Mouse (Mus musculus) hindbrain, embryonic 15.5 days (tissue): Measurements from ENCODE around the gene Gprc5b. TPM values are rescaled to one million over a fixed set of nuclear protein-coding genes. Genes with fewer than 3 reads are reported as not detected.

Experiments used
- ATAC-seq: fragments of 200-750 bp; cut with Nextera tagmentation; 2 replicates; pipeline ENCODE4 v1.8.0; 2017; ENCODE audit warnings: low read depth, moderate number of reproducible peaks, moderate TSS enrichment; ENCODE audit not compliant: low FRiP score
- H3K27ac ChIP-seq: fragments of 300-500 bp; sonication (generic); replicated peaks from 2 replicates; pipeline ENCODE4 v1.5.1; 2015; ENCODE audit warnings: mild to moderate bottlenecking, inconsistent platforms
- H3K27me3 ChIP-seq: fragments of 300-500 bp; sonication (generic); 2 replicates; pipeline ENCODE4 v1.6.1; 2015; ENCODE audit warnings: control low read depth, inconsistent platforms
- H3K36me3 ChIP-seq: fragments of 300-500 bp; sonication (generic); 2 replicates; pipeline ENCODE4 v1.6.1; 2015; ENCODE audit warnings: control low read depth, inconsistent platforms
- H3K4me1 ChIP-seq: fragments of 300-500 bp; sonication (generic); replicated peaks from 2 replicates; pipeline ENCODE4 v1.6.1; 2015; ENCODE audit warnings: control low read depth, inconsistent platforms
- H3K4me2 ChIP-seq: fragments of 300-500 bp; sonication (generic); 2 replicates; pipeline ENCODE4 v1.6.1; 2015; ENCODE audit warnings: moderate library complexity, mild to moderate bottlenecking, inconsistent platforms
- H3K4me3 ChIP-seq: fragments of 300-500 bp; sonication (generic); 2 replicates; pipeline ENCODE4 v1.5.1; 2015; ENCODE audit warnings: mild to moderate bottlenecking, inconsistent platforms
- H3K9ac ChIP-seq: fragments of 300-500 bp; sonication (generic); 2 replicates; pipeline ENCODE4 v1.6.1; 2015; ENCODE audit warnings: inconsistent platforms
- H3K9me3 ChIP-seq: fragments of 300-500 bp; sonication (generic); 2 replicates; pipeline ENCODE4 v1.6.1; 2016; ENCODE audit warnings: control low read depth, inconsistent platforms
- WGBS: fragments of 180-500 bp; shearing (Covaris S2); methylation state at CpG from one replicate; pipeline ENCODE4 v1.1.7; 2015; 5-methylcytosine and 5-hydroxymethylcytosine counted together
- polyA plus RNA-seq: library from polyadenylated mRNA; unstranded; fragments of >200 nt; fragmentation: Nextera tagmentation; extraction: Ambion mirVana; gene quantifications from 2 replicates; pipeline ENCODE4 v1.2.1, GENCODE M21; 2015

The Gprc5b gene
- polyA plus RNA-seq, 1 experiment from 2014 or later, result 5.2 TPM

DNA sequence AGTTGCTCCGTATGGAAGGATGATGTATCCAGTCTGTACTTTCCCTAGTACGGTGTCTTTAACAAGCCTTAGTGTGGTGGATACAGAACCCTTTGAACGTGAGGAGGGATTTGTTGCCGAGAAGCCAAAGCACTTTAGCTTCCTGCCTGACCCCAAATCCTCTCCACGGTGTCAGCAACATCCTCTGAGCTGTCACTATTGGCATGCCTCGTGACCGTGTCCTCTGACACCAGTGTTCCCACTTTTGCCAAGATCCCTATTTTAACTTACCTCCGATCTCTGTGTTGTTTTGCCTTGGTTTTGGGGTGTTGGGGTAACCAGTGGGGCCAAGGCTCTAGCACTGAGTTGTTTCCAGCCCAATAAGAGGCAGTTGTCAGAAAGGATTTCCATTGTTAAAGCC lies 23.5 kb downstream of the Gprc5b start:
- H3K9me3 ChIP-seq, result no peaks in the 10 kb centered on the region
- H3K27ac ChIP-seq, result no peak overlapping the region
- H3K36me3 ChIP-seq, result no peaks in the 10 kb centered on the region
- no peak overlapping the region for H3K4me3 ChIP-seq
- ATAC-seq, result no peak
- H3K4me1 ChIP-seq, result peaks cover 36% of the 10 kb centered on the region
- H3K27me3 ChIP-seq, result no peaks in the 10 kb centered on the region
- no peak overlapping the region for H3K4me2 ChIP-seq
- no peak overlapping the region for H3K9ac ChIP-seq
- WGBS, result 78% methylated on average over 8 of the region's 8 CpGs

DNA sequence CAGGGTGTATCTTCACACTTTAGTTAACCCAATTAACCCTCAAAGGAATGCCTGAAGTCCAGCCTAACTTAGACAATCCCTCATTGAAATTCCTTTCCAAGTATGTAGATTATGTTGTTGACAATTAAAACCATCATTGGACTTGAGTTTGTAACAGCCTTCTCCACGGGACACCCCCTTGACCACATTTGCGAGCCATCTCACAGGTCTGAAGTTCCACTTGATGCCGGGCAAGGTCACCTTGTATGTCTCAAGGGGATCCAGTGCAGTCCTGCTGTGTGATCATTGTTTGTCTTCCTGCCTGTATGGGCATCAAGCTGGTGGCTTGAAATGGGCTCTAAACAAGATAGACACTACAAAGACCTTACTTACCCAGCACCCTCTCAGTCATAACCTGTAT lies 26.1 kb downstream of the Gprc5b start:
- Histone ChIP-seq H3K27ac (no peak overlapping the region), H3K9ac (no peak overlapping the region), H3K4me3 (no peak overlapping the region), H3K27me3 (no peaks in the 10 kb centered on the region), H3K9me3 (no peaks in the 10 kb centered on the region), H3K4me2 (no peak overlapping the region), H3K4me1 (peaks cover 25% of the 10 kb centered on the region), H3K36me3 (no peaks in the 10 kb centered on the region)
- 85% methylated on average over 3 of the region's 3 CpGs for WGBS
- no peak for ATAC-seq

DNA sequence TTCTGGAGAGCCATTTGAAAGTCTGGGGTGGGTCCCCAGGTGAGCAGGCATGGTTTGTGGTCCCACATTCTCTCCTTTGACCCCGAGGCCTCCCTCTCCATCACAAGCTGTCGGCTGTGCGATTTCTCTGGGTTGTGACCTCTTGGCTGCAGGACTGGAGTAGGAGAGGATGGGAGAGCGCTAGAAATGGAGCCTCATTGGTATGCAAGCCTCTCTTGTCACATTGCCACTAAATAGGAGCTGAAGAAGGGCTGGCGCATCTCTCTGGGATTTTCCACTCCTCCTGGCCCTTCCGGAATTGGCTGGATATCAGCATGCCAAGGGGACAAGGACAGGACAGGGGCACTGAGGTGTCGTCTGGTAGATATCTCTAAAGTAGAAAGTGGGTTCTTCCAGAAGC lies 29.8 kb downstream of the Gprc5b start:
- Histone ChIP-seq H3K9ac (no peak overlapping the region), H3K27me3 (no peaks in the 10 kb centered on the region), H3K4me2 (no peak overlapping the region), H3K9me3 (no peaks in the 10 kb centered on the region), H3K36me3 (no peaks in the 10 kb centered on the region), H3K4me1 (peaks cover 5% of the 10 kb centered on the region), H3K27ac (no peak overlapping the region), H3K4me3 (no peak overlapping the region)
- 31% methylated on average over 7 of the region's 7 CpGs for WGBS
- peak; percentile 38; the same call in 1 of the 2 replicates for ATAC-seq

DNA sequence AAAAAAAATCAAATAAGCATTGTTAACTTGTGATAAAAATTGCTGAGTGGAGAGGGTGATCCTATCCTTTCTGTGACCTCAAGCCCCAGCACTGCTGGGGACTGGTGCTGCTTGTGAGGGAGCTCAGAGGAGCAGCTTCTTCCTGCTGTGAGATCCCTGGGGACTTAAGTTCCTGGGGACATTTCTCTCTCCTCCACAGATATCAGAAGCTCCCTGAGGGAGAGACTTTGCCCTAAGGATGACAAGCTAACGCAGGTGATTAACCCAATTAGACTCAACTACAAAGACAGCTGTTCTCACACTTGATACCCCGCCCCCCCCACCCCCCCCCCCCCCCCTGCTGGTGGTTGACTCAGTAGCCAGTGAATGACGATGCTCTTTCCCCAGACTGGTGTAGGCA lies 30.2 kb downstream of the Gprc5b start:
- H3K4me2 ChIP-seq, result no peak overlapping the region
- no peak overlapping the region for H3K9ac ChIP-seq
- no peak overlapping the region for H3K4me3 ChIP-seq
- H3K27me3 ChIP-seq, result no peaks in the 10 kb centered on the region
- no peaks in the 10 kb centered on the region for H3K36me3 ChIP-seq
- peaks cover 5% of the 10 kb centered on the region for H3K4me1 ChIP-seq
- no peak for ATAC-seq
- WGBS, result 6% methylated on average over 3 of the region's 3 CpGs
- H3K27ac ChIP-seq, result no peak overlapping the region
- no peaks in the 10 kb centered on the region for H3K9me3 ChIP-seq

DNA sequence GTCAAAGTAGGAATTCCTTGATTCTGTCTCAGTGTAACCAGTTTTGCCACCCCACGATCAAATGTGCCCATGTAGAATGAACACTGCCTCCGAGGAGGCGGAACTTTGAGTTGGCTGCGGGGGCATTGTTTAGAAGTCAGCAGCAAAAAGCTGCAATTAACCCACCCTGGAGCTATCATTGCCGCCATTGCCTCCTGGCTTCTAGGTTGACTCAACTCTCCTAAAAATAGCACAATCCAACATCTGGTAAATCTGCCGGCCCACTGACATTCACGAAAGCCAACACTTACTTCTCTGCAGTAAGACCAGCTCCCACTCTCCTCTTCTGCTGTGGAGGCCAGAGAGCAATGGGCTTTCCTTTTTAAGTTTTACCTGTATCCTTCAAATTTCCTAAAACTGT lies 35.8 kb downstream of the Gprc5b start:
- ATAC-seq, result no peak
- H3K36me3 ChIP-seq, result no peaks in the 10 kb centered on the region
- WGBS, result 81% methylated on average over 7 of the region's 7 CpGs

DNA sequence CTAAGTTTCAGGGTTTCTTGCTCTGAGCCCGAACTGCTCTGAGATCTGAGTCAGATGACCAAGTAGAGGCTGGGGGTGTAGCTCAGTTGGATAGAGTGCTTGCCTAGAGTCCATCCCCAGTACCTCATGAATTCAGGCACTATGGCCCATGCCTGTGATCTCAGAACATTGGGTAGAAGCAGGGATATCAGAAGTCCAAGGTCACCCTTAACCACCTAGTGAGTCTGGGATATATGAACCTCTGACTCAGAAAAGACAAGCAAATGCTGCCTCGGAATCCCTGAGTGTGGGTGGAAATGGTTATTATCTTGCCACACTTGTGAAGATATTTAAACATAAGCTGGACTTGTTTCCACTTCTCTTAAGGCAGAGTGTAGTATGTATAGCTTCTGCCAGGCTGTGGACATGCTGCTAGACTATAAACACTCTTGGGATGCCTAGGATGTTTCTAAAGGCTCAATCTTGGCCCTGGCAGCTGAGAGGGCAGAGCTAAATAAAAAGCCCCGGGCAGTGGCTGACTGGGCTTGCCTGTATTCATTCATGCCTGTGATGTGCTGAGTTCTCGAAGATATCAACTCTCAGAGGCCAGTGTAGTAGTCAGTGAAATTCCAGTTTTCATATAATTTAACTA lies 38.3 kb downstream of the Gprc5b start:
- H3K4me3 ChIP-seq, result no peak overlapping the region
- H3K9ac ChIP-seq, result no peak overlapping the region
- WGBS, result 81% methylated on average over 4 of the region's 4 CpGs
- H3K4me2 ChIP-seq, result no peak overlapping the region
- H3K4me1 ChIP-seq, result no peaks in the 10 kb centered on the region
- no peaks in the 10 kb centered on the region for H3K36me3 ChIP-seq
- H3K27ac ChIP-seq, result no peak overlapping the region
- H3K9me3 ChIP-seq, result no peaks in the 10 kb centered on the region
- ATAC-seq, result no peak
- no peaks in the 10 kb centered on the region for H3K27me3 ChIP-seq

More for the DNA sequence above, 35.8 kb downstream of the Gprc5b start:
- Histone ChIP-seq H3K27ac (no peak overlapping the region), H3K4me2 (no peak overlapping the region), H3K27me3 (no peaks in the 10 kb centered on the region), H3K9ac (no peak overlapping the region), H3K4me1 (no peaks in the 10 kb centered on the region), H3K9me3 (no peaks in the 10 kb centered on the region), H3K4me3 (no peak overlapping the region)

DNA sequence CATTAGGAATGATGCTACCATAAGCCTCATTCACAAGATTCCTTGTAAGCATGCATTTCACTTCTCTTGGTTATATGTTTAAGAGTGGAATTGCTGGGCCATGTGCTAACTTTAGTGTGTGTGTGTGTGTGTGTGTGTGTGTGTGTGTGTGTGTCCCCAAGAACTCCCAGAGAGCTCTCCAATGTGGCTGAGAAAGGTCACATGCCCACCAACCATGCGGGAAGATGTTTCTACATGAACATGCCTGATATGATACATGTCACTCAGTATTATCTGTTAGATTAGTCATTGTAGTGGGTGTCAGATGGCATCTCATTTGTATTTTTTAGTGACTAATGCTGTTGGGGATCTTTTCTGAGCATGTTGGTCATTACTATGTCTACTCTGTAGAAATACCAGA lies 40.0 kb downstream of the Gprc5b start:
- no peak overlapping the region for H3K27ac ChIP-seq
- H3K4me1 ChIP-seq, result no peaks in the 10 kb centered on the region
- H3K9ac ChIP-seq, result no peak overlapping the region
- no peak overlapping the region for H3K4me2 ChIP-seq
- H3K4me3 ChIP-seq, result no peak overlapping the region
- no peaks in the 10 kb centered on the region for H3K9me3 ChIP-seq
- no peaks in the 10 kb centered on the region for H3K36me3 ChIP-seq
- H3K27me3 ChIP-seq, result no peaks in the 10 kb centered on the region
- ATAC-seq, result no peak
- WGBS, result 92% methylated on average over 1 of the region's 1 CpGs

DNA sequence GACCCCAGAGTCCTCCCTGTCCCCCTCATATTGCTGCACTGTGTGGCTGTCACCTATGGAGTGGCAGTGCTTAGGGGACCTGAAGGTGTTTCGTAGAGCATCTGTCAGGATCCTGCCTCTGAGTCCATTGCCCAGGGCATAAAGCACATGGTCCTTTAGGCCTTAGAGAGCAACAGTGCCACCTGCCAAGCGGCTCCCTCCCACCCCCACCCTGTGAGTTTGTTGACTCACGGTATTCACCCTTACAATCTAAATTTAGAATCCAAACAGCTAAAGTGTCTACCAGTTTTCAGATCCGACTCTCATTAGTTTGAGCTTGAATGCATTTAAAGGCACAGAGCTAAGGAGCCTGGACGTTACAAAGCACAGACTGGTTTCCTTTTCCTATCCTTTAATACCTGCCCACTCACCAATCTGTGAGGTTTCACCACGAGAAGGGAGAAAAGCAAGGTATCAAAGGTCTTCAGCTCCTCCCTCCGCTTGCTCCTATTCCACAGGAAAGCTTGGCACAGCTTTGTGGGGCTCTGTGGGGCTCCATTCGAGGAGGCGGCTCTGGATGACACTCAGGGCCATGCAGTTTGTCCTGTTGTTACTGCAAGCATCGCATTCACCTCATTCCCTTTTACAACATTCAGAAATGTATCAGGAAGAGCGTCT lies 41.3 kb downstream of the Gprc5b start:
- Histone ChIP-seq H3K36me3 (no peaks in the 10 kb centered on the region), H3K4me1 (no peaks in the 10 kb centered on the region), H3K27me3 (no peaks in the 10 kb centered on the region), H3K9ac (no peak overlapping the region), H3K4me3 (no peak overlapping the region), H3K9me3 (no peaks in the 10 kb centered on the region), H3K27ac (no peak overlapping the region), H3K4me2 (no peak overlapping the region)
- 62% methylated on average over 11 of the region's 11 CpGs for WGBS
- no peak for ATAC-seq

DNA sequence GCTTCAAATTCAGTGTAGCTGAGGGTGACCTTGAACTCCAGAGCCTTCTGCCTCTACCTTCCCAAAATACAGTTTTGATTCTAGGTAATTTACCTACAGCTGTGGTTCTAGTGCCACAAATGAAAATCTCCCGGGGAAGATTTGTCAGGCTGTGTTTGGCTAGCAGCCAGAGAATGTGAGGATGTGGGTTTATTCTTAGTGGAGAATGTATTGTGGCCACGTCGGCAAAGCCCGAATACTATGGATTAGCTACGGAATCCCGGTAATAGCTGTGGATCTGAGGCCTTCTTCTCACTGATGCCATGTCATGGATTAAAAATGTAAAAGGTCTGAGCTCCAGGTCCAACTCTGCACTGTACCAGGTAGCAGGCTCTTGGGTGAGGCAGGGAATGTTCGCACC lies 45.3 kb downstream of the Gprc5b start:
- Histone ChIP-seq H3K4me1 (no peaks in the 10 kb centered on the region), H3K27me3 (no peaks in the 10 kb centered on the region), H3K4me3 (no peak overlapping the region), H3K4me2 (no peak overlapping the region), H3K36me3 (no peaks in the 10 kb centered on the region), H3K9ac (no peak overlapping the region), H3K9me3 (no peaks in the 10 kb centered on the region), H3K27ac (no peak overlapping the region)
- 52% methylated on average over 7 of the region's 7 CpGs for WGBS
- no peak for ATAC-seq

DNA sequence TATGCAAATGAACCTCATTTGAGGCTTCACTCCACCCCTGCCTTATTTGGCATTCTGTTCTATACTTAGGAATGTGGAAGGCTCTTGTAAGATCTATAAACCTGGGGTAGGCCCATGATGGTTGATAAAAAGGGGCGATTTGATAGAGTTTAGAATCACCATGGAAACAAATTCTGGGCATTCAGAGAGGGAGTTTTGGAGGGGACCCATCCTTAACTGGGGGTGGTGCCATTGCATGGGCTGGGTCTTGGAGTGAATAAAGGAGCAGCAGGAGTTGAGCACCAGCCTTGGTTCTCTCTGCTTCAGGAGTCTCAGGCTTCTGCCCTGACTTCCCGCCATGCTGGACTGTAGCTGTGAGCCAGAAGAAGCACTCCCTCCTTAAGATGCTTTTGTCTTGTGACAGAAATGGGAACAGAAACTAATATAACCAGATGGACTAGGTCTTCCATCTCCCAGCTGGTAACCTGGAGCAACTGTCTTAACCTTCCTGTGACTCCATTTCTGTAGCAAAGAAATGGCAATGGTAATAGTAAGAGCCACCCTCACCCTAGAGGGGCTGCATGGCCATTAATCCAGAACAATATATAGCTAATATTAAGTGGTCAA lies 46.2 kb downstream of the Gprc5b start:
- H3K4me3 ChIP-seq, result no peak overlapping the region
- no peak overlapping the region for H3K9ac ChIP-seq
- no peaks in the 10 kb centered on the region for H3K9me3 ChIP-seq
- no peaks in the 10 kb centered on the region for H3K27me3 ChIP-seq
- H3K36me3 ChIP-seq, result no peaks in the 10 kb centered on the region
- no peaks in the 10 kb centered on the region for H3K4me1 ChIP-seq
- ATAC-seq, result no peak
- H3K4me2 ChIP-seq, result no peak overlapping the region
- WGBS, result 55% methylated on average over 2 of the region's 2 CpGs
- no peak overlapping the region for H3K27ac ChIP-seq

DNA sequence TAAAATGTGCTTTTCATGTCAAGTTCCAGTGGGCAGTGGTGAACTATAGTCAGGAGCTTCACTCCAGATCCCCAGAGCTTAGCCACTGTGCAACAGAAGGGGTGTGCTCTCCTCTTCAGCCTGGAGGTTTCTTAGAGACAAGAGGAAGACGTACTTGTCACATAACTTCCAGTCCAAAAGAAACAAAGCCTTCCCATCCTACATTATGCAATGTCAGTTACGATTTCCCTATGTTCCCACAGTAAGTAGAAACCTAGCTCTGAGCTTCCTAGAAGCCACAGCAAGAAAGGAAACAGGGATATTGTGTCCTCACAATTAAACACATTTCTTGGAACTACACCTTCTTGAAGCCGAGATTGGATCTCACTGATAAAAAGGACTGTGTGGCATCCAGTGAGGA lies 47.8 kb downstream of the Gprc5b start:
- Histone ChIP-seq H3K4me3 (no peak overlapping the region), H3K9me3 (no peaks in the 10 kb centered on the region), H3K27ac (no peak overlapping the region), H3K4me2 (no peak overlapping the region), H3K27me3 (no peaks in the 10 kb centered on the region), H3K36me3 (no peaks in the 10 kb centered on the region), H3K9ac (no peak overlapping the region), H3K4me1 (no peaks in the 10 kb centered on the region)
- 61% methylated on average over 3 of the region's 3 CpGs for WGBS
- no peak for ATAC-seq

DNA sequence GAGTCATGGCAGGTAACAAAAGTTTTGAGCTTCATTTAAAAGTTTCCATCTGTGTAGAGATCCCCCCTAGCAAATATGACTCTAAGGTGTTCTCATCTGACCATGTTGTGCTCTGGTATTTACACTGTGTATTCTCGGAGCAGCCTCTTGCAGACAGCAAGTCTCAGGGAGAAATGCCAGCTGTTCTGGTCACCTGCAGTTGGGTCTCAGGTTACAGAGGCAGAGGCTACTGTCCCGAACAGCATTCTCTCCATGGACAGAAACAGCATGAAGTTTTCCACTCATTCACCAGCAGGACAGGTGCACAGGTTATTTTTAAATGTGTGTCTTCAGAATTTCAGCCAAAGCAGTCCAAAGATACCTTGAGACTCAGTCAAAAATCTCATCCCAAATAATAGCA lies 50.1 kb downstream of the Gprc5b start:
- H3K4me2 ChIP-seq, result no peak overlapping the region
- H3K9me3 ChIP-seq, result no peaks in the 10 kb centered on the region
- H3K27me3 ChIP-seq, result no peaks in the 10 kb centered on the region
- no peak overlapping the region for H3K27ac ChIP-seq
- H3K9ac ChIP-seq, result no peak overlapping the region
- H3K4me3 ChIP-seq, result no peak overlapping the region
- WGBS, result 42% methylated on average over 2 of the region's 2 CpGs
- no peak for ATAC-seq
- no peaks in the 10 kb centered on the region for H3K4me1 ChIP-seq
- H3K36me3 ChIP-seq, result no peaks in the 10 kb centered on the region
